Mouse (Mus musculus) neural tube, embryonic 10.5 days (tissue): Measurements from ENCODE around the gene Atg2b.

Experiments used
- DNase-seq: peaks from one replicate; pipeline ENCODE4 v3.0.0-alpha.2; 2017; ENCODE audit warnings: low spot score; ENCODE audit errors: extremely low spot score

Atg2b gene

DNA sequence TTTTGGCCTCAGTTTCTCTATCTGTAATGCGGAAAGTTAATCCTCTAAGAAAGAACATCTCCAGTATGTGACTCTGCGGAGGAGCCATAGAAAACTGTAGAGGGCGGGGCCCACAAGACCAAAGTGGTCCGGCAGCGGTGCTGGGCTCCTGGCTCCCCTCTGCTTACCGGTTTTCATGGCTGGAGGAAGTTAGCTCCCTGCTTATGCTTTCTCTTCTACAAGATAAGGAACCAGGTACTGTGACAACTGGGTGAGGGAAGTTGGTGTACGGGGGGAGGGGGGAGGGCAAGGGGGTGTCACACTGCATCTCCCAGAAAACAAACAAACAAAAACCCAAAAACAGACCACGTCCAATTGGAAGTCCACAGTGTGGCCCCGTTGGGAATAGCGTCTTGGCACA, 86.5 kb downstream of the Atg2b start:
- no peak for DNase-seq

GRCm38 (mm10) chr12:105597135-105597534, 87.9 kb downstream of the Atg2b start:
- no peak for DNase-seq

GRCm38 (mm10) chr12:105593471-105593870, 91.5 kb downstream of the Atg2b start:
- DNase-seq, result no peak

GRCm38 (mm10) chr12:105592361-105592761, 92.7 kb downstream of the Atg2b start:
- no peak for DNase-seq

- DNase-seq, result no peak
These were observed 94.2 kb downstream of the Atg2b start for GRCm38 (mm10) chr12:105590786-105591185.

- DNase-seq, result no peak
These were observed 97.5 kb downstream of the Atg2b start for GRCm38 (mm10) chr12:105587526-105587925.

GRCm38 (mm10) chr12:105584851-105585250, 100.2 kb downstream of the Atg2b start:
- peak; percentile 81 for DNase-seq

- no peak for DNase-seq
These were observed 101.5 kb downstream of the Atg2b start for GRCm38 (mm10) chr12:105583484-105583883.

GRCm38 (mm10) chr12:105582486-105582885, 102.5 kb downstream of the Atg2b start:
- no peak for DNase-seq

GRCm38 (mm10) chr12:105580490-105580889, 104.5 kb downstream of the Atg2b start:
- no peak for DNase-seq

DNA sequence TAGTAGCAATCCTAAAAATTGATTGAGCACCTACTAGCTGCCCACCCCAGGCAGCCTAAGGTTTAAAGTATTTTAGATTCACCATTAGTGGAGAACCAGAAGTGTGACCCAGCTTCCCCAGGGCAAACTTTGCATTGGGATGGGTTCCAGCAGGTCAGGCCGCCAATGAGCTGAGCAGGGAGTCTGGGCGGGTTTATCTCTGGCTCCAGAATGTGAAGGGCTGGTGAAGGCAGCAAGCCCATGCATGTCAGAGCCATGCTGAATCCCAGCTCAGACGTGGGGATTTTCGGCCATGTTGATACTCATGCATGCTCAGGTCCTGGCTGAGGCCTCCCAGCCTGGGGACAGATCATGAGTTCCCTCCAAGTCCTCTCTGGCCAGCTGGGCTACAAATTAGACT, 110.7 kb downstream of the Atg2b start:
- no peak for DNase-seq

- no peak for DNase-seq
These were observed 112.4 kb downstream of the Atg2b start for GRCm38 (mm10) chr12:105572622-105573021.

- DNase-seq, result no peak
These were observed 113.1 kb downstream of the Atg2b start for GRCm38 (mm10) chr12:105571867-105572266.
